Mouse (Mus musculus) mouse trophoblast stem cell (cell line): ENCODE measurements around the gene Fa2h.

Experiments
- in situ Hi-C, 2 experiments: fragments of 300-500 bp; cut with MseI, MboI; formaldehyde crosslinking; loops; 2 replicates in 1 of 2; 3 replicates in 1 of 2; pipeline ENCODE4 v1.15.1; 2025

Fa2h gene

DNA sequence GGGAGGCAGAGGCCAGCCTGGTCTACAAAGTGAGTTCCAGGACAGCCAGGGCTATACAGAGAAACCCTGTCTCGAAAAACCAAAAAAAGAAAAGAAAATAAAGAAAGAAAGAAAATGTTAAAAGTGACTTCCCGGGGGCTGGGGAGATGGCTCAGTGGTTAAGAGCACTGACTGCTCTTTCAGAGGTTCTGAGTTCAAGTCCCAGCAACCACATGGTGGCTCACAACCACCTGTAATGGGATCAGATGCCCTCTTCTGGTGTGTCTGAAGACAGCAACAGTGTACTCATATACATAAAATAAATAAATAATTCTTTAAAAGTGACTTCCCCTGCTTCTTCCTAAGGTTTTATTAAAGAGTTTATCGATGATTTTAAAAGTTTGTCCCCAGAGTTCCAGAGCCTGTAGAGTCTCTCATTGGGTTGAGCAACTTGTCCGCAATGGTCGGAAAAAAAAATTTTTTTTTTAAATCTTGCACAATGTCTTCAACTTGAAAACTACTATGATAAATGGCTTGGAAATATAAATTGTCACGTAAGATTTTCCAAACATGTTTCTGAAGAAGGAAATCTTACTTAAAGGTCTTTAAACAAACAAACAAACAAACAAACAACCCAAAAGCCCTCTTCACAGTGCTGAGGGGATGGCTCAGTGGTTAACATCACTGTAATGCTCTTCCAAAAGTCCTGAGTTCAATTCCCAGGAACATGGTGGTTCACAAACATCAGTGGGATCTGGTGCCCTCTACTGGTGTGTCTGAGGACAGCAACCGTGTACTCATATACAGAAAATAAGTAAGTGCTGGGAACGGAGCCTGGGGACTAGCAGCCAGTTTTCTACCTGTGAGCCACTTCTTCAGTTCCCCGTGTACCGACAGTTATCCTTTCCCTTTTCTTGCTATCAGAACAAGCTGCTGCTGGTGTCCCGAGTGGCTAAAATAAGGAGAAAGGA lies 92.8 kb downstream of the Fa2h start:
- in situ Hi-C loops: no loop called here

DNA sequence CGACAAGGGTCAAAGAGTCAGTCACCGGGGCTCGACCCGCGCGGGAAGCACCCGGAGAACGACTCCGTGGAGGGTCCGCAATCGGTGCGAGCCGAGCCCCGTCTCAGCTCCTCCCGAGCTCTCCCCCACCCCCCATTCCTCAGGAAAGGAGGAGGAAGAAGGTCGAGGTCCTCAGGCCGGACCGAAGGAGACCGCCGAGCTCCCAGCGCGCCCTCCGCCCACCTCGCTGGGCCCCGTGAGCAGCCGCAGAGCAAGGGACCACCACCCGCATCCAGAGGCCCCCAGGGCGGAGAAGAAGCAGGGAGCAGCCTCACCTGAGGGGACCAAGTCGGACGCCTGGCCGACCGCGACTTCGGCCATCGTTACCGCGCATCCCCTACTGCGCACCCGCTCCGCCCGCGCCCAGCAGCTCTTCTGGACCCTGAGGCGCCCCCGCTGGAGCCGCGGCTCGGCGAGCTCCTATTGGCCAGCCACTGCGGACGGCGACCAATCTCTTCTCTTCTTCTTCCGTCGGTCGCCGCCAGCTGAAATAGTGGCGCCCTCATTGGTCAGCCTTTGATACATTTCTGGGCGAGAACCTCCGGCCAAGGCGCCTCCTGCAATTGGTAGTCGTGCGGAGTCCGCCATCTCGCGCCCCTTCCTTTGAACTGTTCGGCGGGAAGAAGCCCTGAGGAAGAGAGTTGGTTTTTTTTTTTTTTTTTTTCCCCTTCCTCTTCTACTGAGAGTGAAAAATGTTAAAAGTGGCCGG lies 93.6 kb downstream of the Fa2h start, which contains the start of gene Rfwd3:
Rfwd3 (minus strand) TSS at position 402 of the 748 bp plus-strand sequence.
- in situ Hi-C loops: no loop called here

DNA sequence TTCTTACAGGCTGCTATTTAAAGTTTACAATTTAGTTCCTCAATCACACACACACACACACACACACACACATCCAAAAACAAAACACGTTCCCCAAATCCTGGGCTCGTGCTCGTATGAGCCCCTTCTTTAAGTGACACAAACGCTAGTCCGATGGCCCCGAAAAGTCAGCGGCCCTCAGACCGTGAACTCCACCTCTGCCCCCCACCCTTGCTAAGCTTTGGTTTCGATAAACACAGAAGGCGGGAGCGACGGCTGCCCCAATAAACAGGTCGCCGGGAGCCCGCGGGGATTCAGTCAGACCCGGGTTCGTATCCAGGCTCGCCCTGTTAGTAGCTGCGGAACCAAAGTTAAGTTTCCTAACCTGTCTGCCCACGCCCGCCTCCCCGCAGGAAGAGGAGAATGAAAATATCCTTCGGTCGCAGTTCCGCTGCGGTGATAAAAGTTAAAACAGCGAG lies 94.2 kb downstream of the Fa2h start:
- in situ Hi-C loops: no loop called here

DNA sequence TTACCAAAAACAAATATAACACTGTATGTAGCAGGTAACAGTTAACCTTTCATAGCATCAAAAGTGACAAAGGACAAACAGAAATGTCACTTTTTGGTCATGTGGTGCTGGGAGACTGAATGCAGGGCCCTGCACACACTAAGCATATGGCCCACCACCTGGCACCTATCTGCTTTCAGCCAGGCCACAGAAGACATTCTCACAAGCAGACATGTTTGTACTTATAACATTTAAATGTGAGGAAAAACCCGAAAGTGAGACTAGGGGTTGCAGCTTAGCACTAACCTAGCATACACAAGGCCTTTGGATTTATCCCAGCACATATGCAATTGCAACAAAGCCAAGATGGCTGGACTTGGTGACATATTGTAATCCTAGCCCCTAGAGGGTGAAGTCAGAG lies 95.6 kb downstream of the Fa2h start:
- in situ Hi-C loops: no loop called here
